Mouse (Mus musculus) CH12.LX (cell line): Measurements from ENCODE around the gene Rock2. TPM values are rescaled to one million over a fixed set of nuclear protein-coding genes. Genes with fewer than 3 reads are reported as not detected.

Experiments
- DNase-seq: peaks from one replicate; pipeline ENCODE4 v3.0.0-alpha.2; 2013; ENCODE audit errors: extremely low read depth
- H3K27ac ChIP-seq: 2 replicates; pipeline ENCODE4 v1.5.1; 2012; ENCODE audit warnings: low read depth, mild to moderate bottlenecking, control low read depth, moderate library complexity; ENCODE audit not compliant: insufficient read depth
- H3K27me3 ChIP-seq: replicated peaks from 2 replicates; pipeline ENCODE3; 2012; ENCODE audit warnings: inconsistent platforms
- H3K36me3 ChIP-seq, 2 experiments: replicated peaks in 1 of 2; 2 replicates each; pipeline versions ENCODE3 to v1.6.1; 2012; ENCODE audit warnings: inconsistent platforms in 1 of 2, low read length in 1 of 2, mild to moderate bottlenecking in 1 of 2, mixed read lengths in 1 of 2, moderate library complexity in 1 of 2; ENCODE audit not compliant: control insufficient read depth in 1 of 2, insufficient read depth in 1 of 2
- H3K4me1 ChIP-seq, 2 experiments: 2 replicates each; pipeline ENCODE4 v1.6.1; 2012; ENCODE audit warnings: inconsistent platforms in 1 of 2, moderate library complexity in 1 of 2; ENCODE audit not compliant: insufficient read depth in 2 of 2, control insufficient read depth in 1 of 2
- H3K4me2 ChIP-seq: 2 replicates; pipeline ENCODE4 v1.6.1; 2012; ENCODE audit warnings: low read depth, mild to moderate bottlenecking, control low read depth; ENCODE audit not compliant: poor library complexity, insufficient read depth, severe bottlenecking
- H3K4me3 ChIP-seq, 3 experiments: fragments of 150-350 bp in 1 of 3; sonication (generic) in 1 of 3; replicated peaks in 1 of 3; 2 replicates each; pipeline versions ENCODE3 to v1.5.1; 2011 to 2012; ENCODE audit warnings: low read depth in 2 of 3, low read length in 2 of 3, mild to moderate bottlenecking in 2 of 3, moderate library complexity in 2 of 3, control low read depth in 1 of 3, improper control_type of control experiment in 1 of 3, inconsistent platforms in 1 of 3, mixed read lengths in 1 of 3; ENCODE audit not compliant: poor library complexity in 1 of 3
- H3K79me2 ChIP-seq: replicated peaks from 2 replicates; pipeline ENCODE4 v1.6.1; 2012; ENCODE audit warnings: mild to moderate bottlenecking, moderate library complexity; ENCODE audit not compliant: control insufficient read depth, poor library complexity, insufficient read depth, severe bottlenecking; ENCODE audit errors: extremely low read depth
- H3K9ac ChIP-seq: 2 replicates; pipeline ENCODE4 v1.6.1; 2012; ENCODE audit warnings: low read depth, mild to moderate bottlenecking, control low read depth, moderate library complexity; ENCODE audit not compliant: insufficient read depth
- H3K9me3 ChIP-seq: replicated peaks from 2 replicates; pipeline ENCODE3; 2012; ENCODE audit warnings: low read length, inconsistent platforms, mixed read lengths
- BHLHE40 ChIP-seq: IDR thresholded peaks from 2 replicates; pipeline ENCODE4 v1.6.1; 2011; ENCODE audit warnings: mild to moderate bottlenecking, low read depth, low read length, improper control_type of control experiment
- CHD1 ChIP-seq: IDR thresholded peaks from 2 replicates; pipeline ENCODE4 v1.6.1; 2012; ENCODE audit warnings: low read depth, low read length, improper control_type of control experiment, inconsistent platforms
- ELF1 ChIP-seq: IDR thresholded peaks from 2 replicates; pipeline ENCODE4 v1.6.1; 2014; ENCODE audit warnings: low read depth, mild to moderate bottlenecking, inconsistent platforms, low read length, improper control_type of control experiment
- ETS1 ChIP-seq: conservative IDR thresholded peaks from 2 replicates; pipeline ENCODE4 v1.6.1; 2012; ENCODE audit warnings: low read depth, mild to moderate bottlenecking, inconsistent platforms, low read length, improper control_type of control experiment, moderate library complexity
- HCFC1 ChIP-seq: IDR thresholded peaks from 2 replicates; pipeline ENCODE4 v1.6.1; 2012; ENCODE audit warnings: low read depth, mild to moderate bottlenecking, inconsistent platforms, low read length, improper control_type of control experiment
- IRF4 ChIP-seq: IDR thresholded peaks from 2 replicates; pipeline ENCODE4 v1.6.1; 2014; ENCODE audit warnings: low read depth, mild to moderate bottlenecking, inconsistent platforms, low read length, improper control_type of control experiment
- NELFE ChIP-seq: IDR thresholded peaks from 2 replicates; pipeline ENCODE4 v1.6.1; 2011; ENCODE audit warnings: low read depth, low read length, improper control_type of control experiment
- NRF1 ChIP-seq: IDR thresholded peaks from 2 replicates; pipeline ENCODE4 v1.6.1; 2014; ENCODE audit warnings: low read depth, mild to moderate bottlenecking, inconsistent platforms, low read length, improper control_type of control experiment, moderate library complexity
- POLR2AphosphoS2 ChIP-seq: IDR thresholded peaks from 2 replicates; pipeline ENCODE4 v1.6.1; 2011; ENCODE audit warnings: low read depth, low read length, improper control_type of control experiment
- RAD21 ChIP-seq: IDR thresholded peaks from 2 replicates; pipeline ENCODE4 v1.6.1; 2011; ENCODE audit warnings: low read depth, mild to moderate bottlenecking, low read length, improper control_type of control experiment, moderate library complexity
- SMC3 ChIP-seq: IDR thresholded peaks from 2 replicates; pipeline ENCODE4 v1.6.1; 2011; ENCODE audit warnings: low read depth, low read length, improper control_type of control experiment
- TBP ChIP-seq: conservative IDR thresholded peaks from 2 replicates; pipeline ENCODE4 v1.6.1; 2011; ENCODE audit warnings: low read depth, low read length, improper control_type of control experiment
- USF1 ChIP-seq: IDR thresholded peaks from 2 replicates; pipeline ENCODE4 v1.6.1; 2014; ENCODE audit warnings: low read depth, mild to moderate bottlenecking, inconsistent platforms, low read length, improper control_type of control experiment
- USF2 ChIP-seq: conservative IDR thresholded peaks from 2 replicates; pipeline ENCODE4 v1.6.1; 2011; ENCODE audit warnings: low read depth, low read length, improper control_type of control experiment
- ZNF384 ChIP-seq: IDR thresholded peaks from 2 replicates; pipeline ENCODE4 v1.6.1; 2012; ENCODE audit warnings: low read depth, low read length, improper control_type of control experiment, inconsistent platforms
- dilution Hi-C: fragments of 300-500 bp; cut with MboI; formaldehyde crosslinking; loops from 2 replicates; pipeline ENCODE4 v1.14.3; 2020; ENCODE audit warnings: low sequenced_read_pairs; ENCODE audit not compliant: extremely low pct_unique_long_range_greater_than_20kb, extremely low pct_ligation_motif_present
- in situ Hi-C: fragments of 300-500 bp; cut with MboI; formaldehyde crosslinking; loops from 3 replicates; pipeline ENCODE4 v1.14.3; 2019; ENCODE audit warnings: low sequenced_read_pairs, low pct_ligation_motif_present, low pct_unique_long_range_greater_than_20kb, mixed read lengths
- polyA plus RNA-seq: library from polyadenylated mRNA; unstranded; fragments of >175 nt; gene quantifications from 2 replicates; pipeline ENCODE4 v1.2.1, GENCODE M21; 2012; ENCODE audit warnings: low read depth; ENCODE audit not compliant: insufficient read length
- total RNA-seq, 2 experiments: library from RNA; depleted of rRNA; stranded (reverse); fragments of 300-350 nt in 1 of 2; fragments of >200 nt in 1 of 2; gene quantifications; 2 replicates each; pipeline ENCODE4 v1.2.3; 2012 to 2014

Gene Rock2
- total and polyA plus RNA-seq, 3 experiments = 39.1 to 49.9 (median 40.3) TPM

GRCm38 (mm10) chr12:16860961-16861360 is 33.7 kb upstream of the Rock2 start:
- H3K27ac ChIP-seq = no peak overlapping the region
- in situ Hi-C loops = no loop called here
- H3K36me3 ChIP-seq = no peaks in the 10 kb centered on the region
- peaks cover 18 to 73% of the 10 kb centered on the region in 2 experiments for H3K4me1 ChIP-seq
- H3K79me2 ChIP-seq = no peaks in the 10 kb centered on the region
- no peak for DNase-seq
- H3K9ac ChIP-seq = no peak overlapping the region
- H3K4me3 ChIP-seq = no peak overlapping the region
- no peaks in the 10 kb centered on the region for H3K27me3 ChIP-seq
- no peak for TF ChIP-seq IRF4
- no peak for TF ChIP-seq CHD1
- no peak for TF ChIP-seq ETS1
- no peak for TF ChIP-seq ZNF384
- no peak for TF ChIP-seq USF1
- no peak for TF ChIP-seq ELF1
- TF ChIP-seq HCFC1 = no peak
- TF ChIP-seq RAD21 = no peak
- TF ChIP-seq POLR2AphosphoS2 = no peak
- TF ChIP-seq USF2 = no peak
- TF ChIP-seq NELFE = no peak
- no peak for TF ChIP-seq BHLHE40
- TF ChIP-seq NRF1 = no peak
- TF ChIP-seq TBP = no peak
- H3K4me2 ChIP-seq = no peak overlapping the region
- dilution Hi-C loops = no loop called here
- H3K9me3 ChIP-seq = peaks cover 2% of the 10 kb centered on the region

- in situ Hi-C loops = no loop called here
- H3K36me3 ChIP-seq = no peaks in the 10 kb centered on the region
- no peak overlapping the region for H3K4me2 ChIP-seq
- no peak overlapping the region for H3K4me3 ChIP-seq
- H3K27me3 ChIP-seq = no peaks in the 10 kb centered on the region
- H3K4me1 ChIP-seq = peaks cover 12 to 75% of the 10 kb centered on the region in 2 experiments
- DNase-seq = no peak
- no peaks in the 10 kb centered on the region for H3K9me3 ChIP-seq
- dilution Hi-C loops = no loop called here
- no peak for TF ChIP-seq POLR2AphosphoS2
- TF ChIP-seq ZNF384 = no peak
- no peak for TF ChIP-seq ELF1
- TF ChIP-seq SMC3 = no peak
- TF ChIP-seq RAD21 = no peak
- no peak for TF ChIP-seq ETS1
- no peaks in the 10 kb centered on the region for H3K79me2 ChIP-seq
- no peak overlapping the region for H3K9ac ChIP-seq
- no peak overlapping the region for H3K27ac ChIP-seq
Observed at GRCm38 (mm10) chr12:16864477-16864876, 30.2 kb upstream of the Rock2 start.
